Mouse (Mus musculus) yolk sac, embryonic 10.5 days (tissue): Measurements from ENCODE around the gene Ypel4.

ENCODE experiments used
- DNase-seq: peaks from one replicate; pipeline ENCODE4 v3.0.0-alpha.2; 2017; ENCODE audit warnings: low spot score

The Ypel4 gene

GRCm38 (mm10) chr2:84733579-84734300 lies at the start of gene Ypel4:
TSS of gene Ypel4 (plus strand) at chr2:84734058.
- peak; percentile 51 for DNase-seq

- DNase-seq: no peak
Measured at GRCm38 (mm10) chr2:84688080-84688844, 45.6 kb upstream of the Ypel4 start.

GRCm38 (mm10) chr2:84690050-84690449 lies 43.8 kb upstream of the Ypel4 start:
- no peak for DNase-seq

- no peak for DNase-seq
Measured at GRCm38 (mm10) chr2:84695007-84695695, 38.7 kb upstream of the Ypel4 start.

GRCm38 (mm10) chr2:84703497-84703896 lies 30.4 kb upstream of the Ypel4 start:
- no peak for DNase-seq

GRCm38 (mm10) chr2:84704329-84704728 lies 29.5 kb upstream of the Ypel4 start:
- no peak for DNase-seq

GRCm38 (mm10) chr2:84705295-84705694 lies 28.6 kb upstream of the Ypel4 start:
- DNase-seq: no peak

- no peak for DNase-seq
Measured at GRCm38 (mm10) chr2:84707523-84707922, 26.3 kb upstream of the Ypel4 start.

- DNase-seq: no peak
Measured at GRCm38 (mm10) chr2:84711898-84712297, 22.0 kb upstream of the Ypel4 start.

- DNase-seq: no peak
Measured at GRCm38 (mm10) chr2:84714422-84714810, 19.4 kb upstream of the Ypel4 start.

- peak; percentile 98 for DNase-seq
Measured at GRCm38 (mm10) chr2:84714811-84715561, 18.9 kb upstream of the Ypel4 start, which contains the start of gene Zdhhc5. TSS of gene Zdhhc5 (minus strand) at chr2:84715180.

- DNase-seq: peak; percentile 96
Measured at GRCm38 (mm10) chr2:84715562-84716361, 18.1 kb upstream of the Ypel4 start.

GRCm38 (mm10) chr2:84716423-84717355 lies 17.2 kb upstream of the Ypel4 start:
- DNase-seq: no peak

GRCm38 (mm10) chr2:84717357-84717756 lies 16.5 kb upstream of the Ypel4 start:
- DNase-seq: no peak

GRCm38 (mm10) chr2:84720718-84721117 lies 13.1 kb upstream of the Ypel4 start:
- no peak for DNase-seq

- DNase-seq: no peak
Measured at GRCm38 (mm10) chr2:84721182-84721581, 12.7 kb upstream of the Ypel4 start.

GRCm38 (mm10) chr2:84723856-84724255 lies 10.0 kb upstream of the Ypel4 start:
- DNase-seq: no peak

GRCm38 (mm10) chr2:84725770-84726169 lies 8.1 kb upstream of the Ypel4 start:
- DNase-seq: no peak

GRCm38 (mm10) chr2:84726716-84727115 lies 7.1 kb upstream of the Ypel4 start:
- DNase-seq: no peak
